Mouse (Mus musculus): Measurements from ENCODE around the gene Galm. TPM values are rescaled to one million over a fixed set of nuclear protein-coding genes. Genes with fewer than 3 reads are reported as not detected.

Galm gene
- polyA plus RNA-seq, 2 experiments = 11.7 to 13.7 TPM

- DNase-seq (ENCODE audit: low spot score) (no peak), ATAC-seq (ENCODE audit: low FRiP score, low read depth) (no peak)
- Histone ChIP-seq H3K9me3 (ENCODE audit: control insufficient read depth, low read length) (no peaks in the 10 kb centered on the region), H3K4me3 (replicated peaks; ENCODE audit: low read length) (no peak overlapping the region), H3K9ac (ENCODE audit: low read depth, low read length, severe bottlenecking) (no peak overlapping the region), H3K27me3 (ENCODE audit: control insufficient read depth, insufficient read depth, low read length) (no peaks in the 10 kb centered on the region), H3K27ac (replicated peaks; ENCODE audit: low read depth, low read length) (no peak overlapping the region), H3K4me1 (ENCODE audit: control insufficient read depth, insufficient read depth, low read length) (no peaks in the 10 kb centered on the region), H3K4me2 (replicated peaks; ENCODE audit: low read depth, low read length, severe bottlenecking) (no peak overlapping the region), H3K36me3 (ENCODE audit: control insufficient read depth, insufficient read depth, low read length) (no peaks in the 10 kb centered on the region)
- TF ChIP-seq POLR2A (IDR thresholded peaks at IDR 0.05; ENCODE audit: borderline replicate concordance, extremely low read depth, insufficient read depth, insufficient read length) = no peak
- WGBS = 74% methylated on average over 10 of the region's 10 CpGs
Measured at GRCm38 (mm10) chr17:80183615-80184014, 56.3 kb downstream of the Galm start.

- ATAC-seq (ENCODE audit: low FRiP score, low read depth) (no peak), DNase-seq (ENCODE audit: low spot score) (peak; percentile 49)
- Histone ChIP-seq H3K4me1 (ENCODE audit: control insufficient read depth, insufficient read depth, low read length) (0 out of 2 replicates have a peak, but pooled peaks cover 3% of the 10 kb centered on the region), H3K9me3 (ENCODE audit: control insufficient read depth, low read length) (no peaks in the 10 kb centered on the region), H3K4me2 (replicated peaks; ENCODE audit: low read depth, low read length, severe bottlenecking) (no peak overlapping the region), H3K36me3 (ENCODE audit: control insufficient read depth, insufficient read depth, low read length) (peaks cover 28% of the 10 kb centered on the region), H3K27me3 (ENCODE audit: control insufficient read depth, insufficient read depth, low read length) (no peaks in the 10 kb centered on the region), H3K4me3 (replicated peaks; ENCODE audit: low read length) (no peak overlapping the region), H3K27ac (replicated peaks; ENCODE audit: low read depth, low read length) (no peak overlapping the region), H3K9ac (ENCODE audit: low read depth, low read length, severe bottlenecking) (no peak overlapping the region)
- WGBS = 68% methylated on average over 5 of the region's 5 CpGs
- TF ChIP-seq POLR2A (IDR thresholded peaks at IDR 0.05; ENCODE audit: borderline replicate concordance, extremely low read depth, insufficient read depth, insufficient read length) = no peak
Measured at GRCm38 (mm10) chr17:80193075-80193474, 65.8 kb downstream of the Galm start.

- WGBS = 95% methylated on average over 3 of the region's 3 CpGs
- H3K4me3 ChIP-seq (replicated peaks; ENCODE audit: low read length) = no peak overlapping the region
- no peak for DNase-seq (ENCODE audit: low spot score)
- no peak overlapping the region for H3K4me2 ChIP-seq (replicated peaks; ENCODE audit: low read depth, low read length, severe bottlenecking)
- ATAC-seq (ENCODE audit: low FRiP score, low read depth) = no peak; the same call in 1 of the 2 replicates
- H3K27ac ChIP-seq (replicated peaks; ENCODE audit: low read depth, low read length) = no peak overlapping the region
- H3K4me1 ChIP-seq (ENCODE audit: control insufficient read depth, insufficient read depth, low read length) = 0 out of 2 replicates have a peak, but pooled peaks cover 4% of the 10 kb centered on the region
- no peaks in the 10 kb centered on the region for H3K27me3 ChIP-seq (ENCODE audit: control insufficient read depth, insufficient read depth, low read length)
- TF ChIP-seq POLR2A (IDR thresholded peaks at IDR 0.05; ENCODE audit: borderline replicate concordance, extremely low read depth, insufficient read depth, insufficient read length) = no peak
- peaks cover 75% of the 10 kb centered on the region for H3K36me3 ChIP-seq (ENCODE audit: control insufficient read depth, insufficient read depth, low read length)
- no peak overlapping the region for H3K9ac ChIP-seq (ENCODE audit: low read depth, low read length, severe bottlenecking)
- H3K9me3 ChIP-seq (ENCODE audit: control insufficient read depth, low read length) = no peaks in the 10 kb centered on the region
Measured at GRCm38 (mm10) chr17:80199160-80199778, 72.0 kb downstream of the Galm start.

- no peak for ATAC-seq (ENCODE audit: low FRiP score, low read depth)
Measured at GRCm38 (mm10) chr17:80205657-80206056, 78.4 kb downstream of the Galm start.

GRCm38 (mm10) chr17:80206301-80206670, 79.0 kb downstream of the Galm start:
- H3K9ac ChIP-seq (ENCODE audit: low read depth, low read length, severe bottlenecking) = peak overlapping the region; percentile 99
- ATAC-seq (ENCODE audit: low FRiP score, low read depth) = peak; percentile 8; the same call in 1 of the 2 replicates
- 0% methylated on average over 36 of the region's 36 CpGs for WGBS
- no peaks in the 10 kb centered on the region for H3K9me3 ChIP-seq (ENCODE audit: control insufficient read depth, low read length)
- TF ChIP-seq POLR2A (IDR thresholded peaks at IDR 0.05; ENCODE audit: borderline replicate concordance, extremely low read depth, insufficient read depth, insufficient read length) = no peak
- H3K36me3 ChIP-seq (ENCODE audit: control insufficient read depth, insufficient read depth, low read length) = peaks cover 39% of the 10 kb centered on the region
- H3K27ac ChIP-seq (replicated peaks; ENCODE audit: low read depth, low read length) = peak overlapping the region; percentile 99
- peak; percentile 25 for DNase-seq (ENCODE audit: low spot score)
- peak overlapping the region; percentile 89 for H3K4me3 ChIP-seq (replicated peaks; ENCODE audit: low read length)
- peaks cover 12% of the 10 kb centered on the region for H3K4me1 ChIP-seq (ENCODE audit: control insufficient read depth, insufficient read depth, low read length)
- H3K4me2 ChIP-seq (replicated peaks; ENCODE audit: low read depth, low read length, severe bottlenecking) = peak overlapping the region; percentile 62
- no peaks in the 10 kb centered on the region for H3K27me3 ChIP-seq (ENCODE audit: control insufficient read depth, insufficient read depth, low read length)

More at GRCm38 (mm10) chr17:80205657-80206056, 78.4 kb downstream of the Galm start:
- H3K27ac ChIP-seq (replicated peaks; ENCODE audit: low read depth, low read length) = no peak overlapping the region
- WGBS = 25% methylated on average over 5 of the region's 5 CpGs
- H3K27me3 ChIP-seq (ENCODE audit: control insufficient read depth, insufficient read depth, low read length) = no peaks in the 10 kb centered on the region
- peaks cover 12% of the 10 kb centered on the region for H3K4me1 ChIP-seq (ENCODE audit: control insufficient read depth, insufficient read depth, low read length)
- peaks cover 43% of the 10 kb centered on the region for H3K36me3 ChIP-seq (ENCODE audit: control insufficient read depth, insufficient read depth, low read length)
- H3K4me3 ChIP-seq (replicated peaks; ENCODE audit: low read length) = peak overlapping the region; percentile 89
- no peak for TF ChIP-seq POLR2A (IDR thresholded peaks at IDR 0.05; ENCODE audit: borderline replicate concordance, extremely low read depth, insufficient read depth, insufficient read length)
- H3K9ac ChIP-seq (ENCODE audit: low read depth, low read length, severe bottlenecking) = peak overlapping the region; percentile 99
- peak overlapping the region; percentile 62 for H3K4me2 ChIP-seq (replicated peaks; ENCODE audit: low read depth, low read length, severe bottlenecking)
- no peaks in the 10 kb centered on the region for H3K9me3 ChIP-seq (ENCODE audit: control insufficient read depth, low read length)
- DNase-seq (ENCODE audit: low spot score) = no peak

Measured in limb, embryonic 14.5 days (tissue).